Mouse (Mus musculus): ENCODE measurements at regions not wholly inside any gene's neighbourhood (a gene's known extent, or its start where the extent isn't known, plus 50 kb on each side); places are given as distances from the start of the nearest gene placed in this dataset.
A peak's percentile ranks its signal among the peaks of the same experiment; 100 is the strongest.
"Not testable (repeated sequence)": the region's sequence is repeated elsewhere in the genome, so short reads cannot be mapped to it uniquely, and the experiment has no call there.

DNA sequence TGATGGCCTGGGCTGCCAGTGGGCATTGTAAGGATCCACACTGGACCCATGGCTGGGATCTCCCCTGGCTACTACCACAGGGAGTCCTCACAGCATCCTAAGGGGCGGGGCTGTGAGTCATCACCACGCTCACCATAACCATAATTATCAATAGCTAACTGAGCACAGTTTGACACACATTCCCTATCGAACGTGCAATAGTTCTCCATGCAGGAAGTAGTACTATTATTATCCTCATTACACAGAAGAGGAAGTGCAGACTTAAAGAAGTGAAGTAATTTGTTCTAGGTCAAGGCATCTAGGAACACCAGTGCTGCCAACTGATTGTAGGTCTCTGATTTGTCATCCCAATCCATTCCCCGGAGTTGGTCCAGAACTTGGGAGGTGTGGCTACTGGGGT is 84.1 kb upstream of the Trim2 start:
- DNase-seq (ENCODE audit: low read depth), result no peak

- peak; percentile 14 for DNase-seq (ENCODE audit: low read depth)
These were observed 81.8 kb upstream of the Trim2 start for GRCm38 (mm10) chr3:84388486-84388885.

- DNase-seq (ENCODE audit: low read depth), result no peak
These were observed 79.0 kb upstream of the Trim2 start for GRCm38 (mm10) chr3:84385656-84386055.

- DNase-seq (ENCODE audit: low read depth), result no peak
These were observed 76.9 kb upstream of the Trim2 start for GRCm38 (mm10) chr3:84383559-84383958.

DNA sequence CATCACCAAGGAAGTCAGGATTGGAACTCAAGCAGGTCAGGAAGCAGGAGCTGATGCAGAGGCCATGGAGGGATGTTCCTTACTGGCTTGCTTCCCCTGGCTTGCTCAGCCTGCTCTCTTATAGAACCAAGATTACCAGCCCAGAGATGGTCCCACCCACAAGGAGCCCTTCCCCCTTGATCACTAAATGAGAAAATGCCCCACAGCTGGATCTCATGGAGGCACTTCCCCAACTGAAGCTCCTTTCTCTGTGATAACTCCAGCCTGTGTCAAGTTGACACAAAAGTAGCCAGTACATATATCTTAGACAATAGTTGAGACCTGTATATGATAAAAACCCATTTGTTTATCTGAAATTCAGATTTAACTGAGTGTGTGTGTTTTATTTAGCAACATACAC is 76.4 kb upstream of the Trim2 start:
- DNase-seq (ENCODE audit: low read depth), result not testable (repeated sequence)

DNA sequence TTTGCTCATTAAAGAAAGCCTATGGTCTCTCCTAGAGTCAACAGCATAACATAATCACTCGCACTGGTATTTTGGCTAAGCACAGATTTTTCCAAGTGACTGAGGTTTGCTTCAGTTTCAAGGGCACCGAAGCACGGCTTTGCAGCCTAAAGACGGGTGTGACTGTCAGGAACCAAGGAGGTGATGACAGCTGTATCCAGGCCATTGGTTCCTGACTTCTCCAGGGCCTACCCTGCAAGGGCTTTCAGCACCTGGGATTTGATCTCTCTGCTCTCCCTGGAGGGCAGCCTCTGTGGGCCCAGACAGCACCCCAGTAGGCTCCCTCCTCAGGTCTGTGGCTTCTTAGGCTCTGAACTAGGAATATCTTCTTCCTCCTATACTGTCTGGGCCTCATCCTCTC is 75.3 kb upstream of the Trim2 start:
- DNase-seq (ENCODE audit: low read depth), result no peak

GRCm38 (mm10) chr3:84378987-84379556 is 72.4 kb upstream of the Trim2 start:
- no peak for DNase-seq (ENCODE audit: low read depth)

GRCm38 (mm10) chr3:84376510-84376909 is 69.8 kb upstream of the Trim2 start:
- no peak for DNase-seq (ENCODE audit: low read depth)

DNA sequence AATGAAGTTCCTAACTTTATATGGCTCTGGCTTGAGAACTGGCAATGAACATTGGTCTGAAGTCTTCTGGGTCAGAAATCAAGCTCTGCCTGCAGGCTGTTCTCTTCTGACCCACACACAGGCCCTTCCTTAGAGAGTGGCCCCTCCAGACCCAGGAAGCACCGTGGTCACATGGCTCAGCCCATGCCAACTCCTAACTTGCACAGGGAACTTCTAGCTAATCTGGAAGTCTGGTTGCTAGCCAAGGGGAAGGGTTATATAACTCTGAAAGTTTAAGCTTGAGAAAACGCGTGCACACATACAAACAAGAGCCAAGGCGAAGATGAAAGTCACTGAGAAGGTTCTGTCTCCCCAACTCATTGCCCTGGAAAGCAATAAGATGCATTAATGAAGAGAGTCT is 69.2 kb upstream of the Trim2 start:
- DNase-seq (ENCODE audit: low read depth), result no peak

- no peak for DNase-seq (ENCODE audit: low read depth)
These were observed 65.2 kb upstream of the Trim2 start for GRCm38 (mm10) chr3:84371842-84372241.

DNA sequence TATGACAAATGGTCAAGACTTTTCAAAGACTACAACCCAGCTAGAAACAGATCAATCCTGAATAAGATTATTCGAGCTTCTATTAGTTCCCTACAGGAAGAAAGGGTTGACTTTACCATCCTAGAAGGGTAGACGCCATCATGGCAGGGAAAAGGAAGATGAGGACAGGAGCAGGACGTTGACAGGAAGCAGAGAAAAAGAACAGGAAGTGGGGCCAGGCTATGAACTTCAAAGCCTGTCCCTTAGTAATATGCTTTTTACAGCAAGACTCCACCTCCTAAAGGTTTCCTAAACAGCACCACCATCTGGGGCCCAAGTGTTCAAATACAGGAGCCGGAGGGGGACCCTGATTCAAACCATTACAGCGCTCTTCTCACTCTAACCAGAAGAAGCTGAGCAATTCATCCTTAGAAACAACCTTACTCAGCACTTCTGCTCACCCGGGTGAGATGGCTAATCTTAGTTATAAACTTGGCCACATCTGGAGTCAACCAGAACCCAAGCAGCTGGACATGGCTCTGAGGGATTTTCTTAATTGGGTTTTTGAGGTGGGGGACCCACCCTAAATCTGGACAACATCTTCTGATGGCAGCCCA is 60.6 kb upstream of the Trim2 start:
- no peak for DNase-seq (ENCODE audit: low read depth)

- DNase-seq (ENCODE audit: low read depth), result no peak
These were observed 52.0 kb upstream of the Trim2 start for GRCm38 (mm10) chr3:84358672-84359071.

- DNase-seq (ENCODE audit: low read depth), result no peak
These were observed 50.0 kb upstream of the Trim2 start for GRCm38 (mm10) chr3:84356690-84357014.

Measured in c-Kit-positive CD71-negative TER-119-negative erythroid progenitor cells, embryonic 14.5 days (primary cell).